Mouse (Mus musculus): ENCODE results near the gene Hoxc8.

GRCm38 (mm10) chr15:103010112-103010846 is 19.9 kb downstream of the Hoxc8 start:
- TF ChIP-seq CTCF (IDR thresholded peaks at IDR 0.05; ENCODE audit: control insufficient read depth, insufficient read depth, insufficient read length), result no peak
- TF ChIP-seq USF1 (IDR thresholded peaks at IDR 0.05; ENCODE audit: low read depth), result no peak
- TF ChIP-seq CEBPB (IDR thresholded peaks at IDR 0.05; ENCODE audit: low read depth), result no peak
- TF ChIP-seq MAX (IDR thresholded peaks at IDR 0.05), result no peak
- no peak for TF ChIP-seq MYOG (IDR thresholded peaks at IDR 0.05; ENCODE audit: control insufficient read depth, extremely low read depth, insufficient read length)
